Mouse (Mus musculus): ENCODE measurements around the gene Gpalpp1.

Gene Gpalpp1

DNA sequence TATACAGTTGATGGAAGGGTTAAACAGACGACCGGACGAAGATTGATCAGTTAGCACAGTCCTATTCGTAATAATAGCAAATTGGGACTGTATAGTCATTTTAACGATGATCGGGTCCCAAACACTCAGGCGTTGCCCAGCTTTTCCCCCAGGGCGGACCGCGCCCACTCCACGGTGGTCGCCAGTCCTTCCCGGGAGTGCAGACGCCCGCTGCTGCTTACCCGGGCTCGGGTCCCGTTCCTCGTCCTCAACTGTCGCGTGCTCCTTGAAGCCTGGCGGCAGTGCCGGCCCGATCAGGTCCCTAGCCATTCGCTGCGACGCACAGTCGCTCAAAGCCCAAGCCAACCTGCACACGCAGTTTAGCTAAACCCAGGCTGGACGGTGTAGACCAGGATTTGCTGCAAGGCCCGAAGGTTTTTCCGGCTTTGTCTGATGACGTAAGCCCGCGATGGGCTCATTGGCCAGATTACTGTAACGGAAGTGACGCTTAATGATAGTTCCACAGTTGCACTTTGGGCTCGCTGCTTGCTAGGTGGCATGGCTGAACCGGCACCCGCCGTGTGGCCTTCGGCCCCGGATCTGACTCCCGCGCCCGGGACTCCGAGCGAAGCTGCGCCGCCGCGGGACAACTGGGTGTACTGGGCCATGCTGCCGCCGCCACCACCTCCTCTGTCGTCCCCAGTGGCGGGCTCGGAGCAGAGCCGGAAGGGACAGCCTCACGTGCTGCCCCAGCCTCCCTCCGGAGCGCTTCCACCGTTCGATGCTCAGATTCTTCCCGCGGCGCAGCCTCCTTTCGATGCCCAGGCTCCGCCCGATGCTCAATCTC lies at the start of gene Gpalpp1, which contains the start of gene Nufip1:
TSS of gene Gpalpp1 (minus strand) at position 365 of the 826 bp plus-strand sequence.
TSS of gene Nufip1 (plus strand) at position 496 of the 826 bp plus-strand sequence.
- peak; percentile 99 for DNase-seq

DNA sequence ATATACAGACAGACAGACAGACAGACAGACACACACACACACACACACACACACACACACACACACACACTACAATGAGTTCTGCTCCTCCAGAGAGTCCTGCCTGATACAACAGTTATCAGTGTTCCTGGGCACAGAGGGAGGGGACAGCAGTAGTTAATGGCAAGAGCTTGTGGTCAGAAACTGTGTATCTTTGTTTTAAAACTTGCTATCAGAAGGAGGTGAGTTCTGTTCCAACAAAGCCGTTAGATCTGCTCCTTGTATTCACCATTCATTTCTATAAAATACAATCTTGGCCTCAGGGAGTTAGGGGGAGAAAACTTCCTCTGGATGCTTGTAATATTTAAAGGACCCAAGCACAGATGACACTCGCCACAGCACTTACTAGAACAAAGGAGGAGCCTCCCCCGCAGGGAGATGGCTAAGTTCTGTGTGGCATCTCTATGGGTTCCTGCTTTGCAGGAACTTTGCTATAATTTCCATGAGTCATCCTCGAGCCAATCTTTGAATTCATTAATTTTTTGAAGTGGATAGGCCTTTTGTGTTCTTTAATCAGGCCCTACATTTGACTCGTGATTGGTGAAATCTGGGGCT lies 47.7 kb upstream of the Gpalpp1 start:
- no peak for DNase-seq

DNA sequence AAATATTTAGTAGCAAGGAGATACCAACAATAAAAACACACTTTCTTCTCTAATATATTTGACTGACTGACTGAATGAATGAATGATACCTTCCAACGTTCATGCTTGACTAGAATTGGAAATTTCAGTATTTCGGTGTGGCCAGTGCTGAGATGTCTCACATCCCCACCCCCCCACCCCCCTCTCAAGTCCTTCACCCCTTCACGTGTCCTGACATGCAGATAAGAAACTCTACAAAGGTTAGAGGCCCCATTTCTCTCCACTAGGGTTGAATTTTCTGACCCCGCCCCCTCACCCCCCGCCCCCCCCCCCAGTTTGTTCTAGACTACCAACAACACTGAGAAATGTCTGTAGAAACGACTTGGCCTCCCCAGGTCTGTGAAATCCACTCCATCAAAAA lies 43.3 kb upstream of the Gpalpp1 start:
- DNase-seq: no peak

DNA sequence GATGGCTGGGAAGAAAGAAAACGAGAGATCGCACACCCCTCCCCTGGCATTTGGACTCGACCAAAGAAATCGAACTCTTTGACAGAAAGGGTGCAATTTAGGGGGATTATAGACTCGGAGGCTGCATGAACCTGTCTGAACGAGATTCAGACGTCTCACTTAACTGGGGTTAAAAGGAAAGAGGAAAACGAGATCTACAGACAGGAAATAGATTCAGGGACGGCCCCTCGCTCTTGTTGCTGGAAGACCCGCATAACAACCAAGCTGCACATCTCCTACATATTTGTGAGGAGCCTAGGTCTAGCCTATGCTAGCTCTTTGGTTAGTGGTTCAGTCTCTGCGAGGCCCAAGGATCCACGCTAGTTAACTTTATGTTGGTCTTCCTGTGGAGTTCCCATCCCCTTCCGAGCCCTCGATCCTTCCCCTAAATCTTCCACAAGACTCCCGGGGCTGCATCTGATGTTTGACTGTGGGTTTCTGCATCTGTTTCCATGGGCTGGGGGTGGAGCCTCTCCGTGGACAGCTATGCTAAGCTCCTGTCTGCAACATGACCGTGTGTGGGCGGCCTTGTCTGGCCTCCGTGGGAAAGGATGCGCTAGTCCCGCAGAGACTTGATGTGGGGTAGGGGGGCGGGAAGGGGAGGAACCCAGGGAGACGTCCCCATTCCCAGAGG lies 42.6 kb upstream of the Gpalpp1 start:
- peak; percentile 94 for DNase-seq

DNA sequence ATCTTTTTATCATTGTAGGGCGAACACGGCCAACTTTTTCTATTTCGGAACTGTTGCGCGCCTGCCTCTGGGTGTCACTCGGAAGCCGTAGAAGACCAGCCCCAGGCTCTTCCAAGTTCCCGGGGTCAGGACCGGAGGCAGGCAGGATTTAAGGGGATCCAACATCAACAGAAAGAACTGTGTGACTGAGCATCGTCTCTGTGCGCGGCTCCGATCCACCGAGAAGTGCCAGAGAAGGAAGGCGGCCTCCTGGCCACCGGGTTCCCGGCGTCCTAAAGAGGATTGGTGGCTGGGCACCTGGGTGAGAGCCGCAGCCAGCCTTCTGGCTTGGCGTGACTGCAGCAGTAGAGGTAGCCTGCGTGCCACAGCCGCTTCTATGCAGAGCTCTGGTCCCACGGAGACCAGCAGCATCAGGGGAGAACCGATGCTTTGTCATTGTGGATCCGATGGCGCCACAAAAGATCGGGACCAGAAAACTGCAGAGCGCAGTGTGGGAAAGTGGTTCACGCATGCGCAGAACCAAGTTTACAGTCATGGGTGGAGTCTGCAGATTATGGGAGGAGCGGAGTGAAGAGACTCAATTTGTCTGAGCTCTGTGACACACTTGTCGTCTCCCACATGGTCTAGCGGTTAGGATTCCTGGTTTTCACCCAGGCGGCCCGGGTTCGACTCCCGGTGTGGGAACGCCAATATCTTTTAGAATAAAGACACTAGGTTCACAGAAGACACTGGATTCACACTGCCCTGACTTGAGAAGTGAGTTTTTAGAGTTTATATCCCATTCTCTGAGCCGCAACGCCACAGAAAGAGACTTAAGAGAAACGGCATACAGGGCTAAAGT lies 41.8 kb upstream of the Gpalpp1 start:
- DNase-seq: peak; percentile 99

DNA sequence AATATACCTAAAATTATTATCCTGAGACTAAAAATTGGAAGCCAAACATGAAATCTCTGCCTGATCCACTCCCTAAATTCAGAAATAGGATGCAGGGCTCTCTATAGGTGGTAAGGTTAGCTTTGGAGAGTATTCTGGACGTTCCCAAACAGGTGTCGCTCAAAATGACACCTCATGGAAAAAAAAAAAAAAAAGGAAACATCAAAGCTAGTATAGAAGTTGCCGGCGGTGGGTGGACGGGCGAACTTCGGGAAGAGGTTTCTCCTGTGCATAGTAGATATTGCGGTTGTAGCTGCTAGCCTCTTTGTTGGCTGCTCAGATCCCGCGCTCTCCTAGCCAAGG lies 41.2 kb upstream of the Gpalpp1 start:
- DNase-seq: no peak

DNA sequence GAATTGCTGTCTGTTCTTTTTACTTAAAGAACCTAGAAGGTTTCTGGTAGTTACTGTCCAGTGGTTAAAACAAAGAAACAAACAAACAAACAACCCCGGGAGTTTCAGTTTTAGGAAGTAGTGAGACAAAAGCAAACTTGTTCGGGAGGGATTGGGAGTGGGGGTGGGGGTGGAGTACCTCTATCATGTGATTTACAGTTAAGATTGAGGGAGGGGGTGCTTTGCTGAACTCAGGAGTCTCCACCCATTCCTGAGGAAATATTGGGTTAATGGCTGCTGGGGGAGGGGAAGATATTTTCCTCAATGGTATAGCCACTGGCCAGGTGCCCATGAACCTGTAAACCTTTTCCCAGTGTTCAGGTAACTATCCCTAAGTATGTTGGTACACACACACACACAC lies 40.5 kb upstream of the Gpalpp1 start:
- DNase-seq: no peak

DNA sequence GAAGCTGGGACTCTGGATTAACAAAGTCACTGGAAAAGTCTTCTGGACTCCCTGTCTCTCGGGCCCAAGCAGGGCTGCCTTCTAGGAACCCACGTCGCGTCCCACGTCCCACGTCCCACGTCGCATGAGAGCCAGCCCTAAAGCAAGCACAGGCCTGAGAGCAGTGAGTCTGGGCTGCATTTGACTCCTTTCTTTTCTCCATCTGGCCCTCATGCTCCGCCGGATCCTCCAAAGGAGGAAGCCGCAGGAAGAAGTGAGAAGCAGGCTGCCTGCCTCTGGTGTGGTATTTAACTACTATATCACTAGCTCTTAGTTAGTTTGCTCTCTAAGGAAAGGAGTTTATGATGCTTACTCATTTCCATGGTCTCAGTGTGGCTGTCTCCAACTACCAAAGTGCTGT lies 39.9 kb upstream of the Gpalpp1 start:
- peak; percentile 88 for DNase-seq

DNA sequence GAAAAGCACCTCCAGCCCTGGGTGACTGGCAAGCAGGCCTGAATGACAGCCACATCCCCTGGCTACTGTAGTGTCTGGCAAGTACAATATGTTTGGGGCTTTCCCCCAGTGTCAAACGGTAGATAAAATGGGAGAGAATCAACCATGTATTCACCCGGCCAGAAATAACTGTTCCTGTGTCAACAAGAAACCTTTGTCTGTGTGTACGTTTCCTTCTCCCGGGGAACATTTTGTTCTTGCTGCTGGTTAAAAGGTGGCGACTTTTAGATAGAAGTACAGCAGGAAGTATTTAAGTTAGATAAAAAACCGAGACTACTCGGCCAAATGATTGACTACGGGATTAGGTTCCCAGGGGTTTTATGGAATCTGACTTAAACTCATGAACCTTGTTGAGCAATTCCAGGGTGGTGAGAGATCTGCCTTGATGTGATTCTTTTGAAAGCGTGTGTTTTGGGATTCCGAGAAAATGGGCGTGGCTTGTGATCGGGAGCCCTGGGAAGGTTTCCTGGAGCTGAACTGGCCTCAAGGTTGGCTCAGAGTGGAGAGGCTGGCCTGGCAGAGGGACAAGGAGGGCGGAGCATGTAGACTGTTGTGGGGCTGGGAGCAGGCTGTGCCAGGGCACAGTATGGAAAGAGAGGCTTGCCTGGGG lies 39.1 kb upstream of the Gpalpp1 start:
- DNase-seq: peak; percentile 99

DNA sequence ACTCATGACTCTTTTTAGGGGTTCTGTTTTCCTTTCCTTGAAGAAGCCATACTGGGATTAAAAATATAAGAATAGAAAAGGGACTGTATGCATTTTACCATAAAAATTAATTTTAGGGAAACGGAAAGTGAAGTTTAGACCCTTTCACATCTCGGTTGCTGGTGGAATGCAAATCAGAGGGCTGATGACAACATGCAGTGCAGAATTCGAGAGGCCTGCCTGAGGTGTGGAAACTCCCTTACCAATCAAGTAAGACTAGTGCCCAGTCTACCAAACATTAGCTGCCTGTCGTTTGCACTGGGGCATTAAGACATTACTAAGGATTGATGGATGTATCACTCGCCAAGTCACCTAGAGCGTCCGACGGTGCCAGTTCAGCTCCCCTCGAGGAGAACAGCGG lies 37.7 kb upstream of the Gpalpp1 start:
- DNase-seq: no peak

DNA sequence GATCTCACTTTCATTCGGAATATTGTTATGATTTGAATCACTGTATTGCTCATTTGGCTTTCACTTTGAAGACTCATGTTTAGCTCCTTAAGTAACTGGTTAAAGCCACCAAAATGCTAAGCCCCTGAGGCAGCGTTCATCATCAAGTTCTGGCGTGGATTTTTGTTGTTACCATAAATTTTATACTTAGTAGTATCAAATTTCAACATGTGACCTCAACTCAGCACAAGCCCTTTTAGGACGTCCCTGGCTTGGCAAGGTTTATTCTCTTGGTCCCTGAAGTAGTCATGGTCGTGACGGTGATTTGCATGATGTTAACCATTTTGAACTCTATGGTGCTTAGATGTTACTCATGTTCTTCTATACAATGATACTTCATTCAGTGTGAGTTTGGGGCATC lies 36.5 kb upstream of the Gpalpp1 start:
- no peak for DNase-seq

DNA sequence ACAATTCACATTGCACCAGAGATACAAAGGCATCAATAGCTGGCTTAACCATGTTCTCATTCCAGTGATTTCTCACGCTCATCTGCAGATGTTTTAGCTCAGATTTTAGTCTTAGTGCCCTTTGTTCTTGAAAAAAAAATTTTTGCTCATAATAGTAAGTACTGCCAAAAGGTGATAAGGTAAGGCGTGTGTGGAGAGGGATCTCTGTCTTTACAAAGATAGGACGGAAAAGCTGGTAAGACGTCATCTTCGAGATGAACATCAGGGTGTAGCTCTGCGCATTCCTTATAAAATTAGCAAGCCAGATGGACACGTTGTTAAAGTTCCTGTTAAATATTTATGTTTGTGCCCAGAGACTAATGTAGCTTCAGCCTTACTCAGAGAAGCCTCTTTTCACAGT lies 35.3 kb upstream of the Gpalpp1 start:
- DNase-seq: no peak

DNA sequence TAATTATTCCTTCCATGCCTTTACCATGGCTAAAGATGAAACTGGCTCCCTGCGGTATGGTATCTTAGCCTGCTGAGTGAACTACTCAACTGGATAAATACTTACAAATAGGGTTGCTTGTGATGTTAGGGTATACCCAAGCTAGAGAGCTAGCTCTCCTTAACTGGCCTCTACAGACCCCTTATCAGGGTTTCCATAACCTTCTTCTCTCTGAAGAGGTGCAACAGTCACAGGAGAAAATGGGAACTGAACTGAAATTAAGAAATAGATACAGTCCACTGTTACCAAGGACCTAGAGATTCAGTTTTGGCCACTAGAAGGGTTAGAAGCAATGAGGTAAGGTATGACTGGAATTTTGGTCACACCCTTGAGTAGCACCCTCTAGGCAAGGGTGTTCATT lies 34.7 kb upstream of the Gpalpp1 start:
- DNase-seq: no peak

DNA sequence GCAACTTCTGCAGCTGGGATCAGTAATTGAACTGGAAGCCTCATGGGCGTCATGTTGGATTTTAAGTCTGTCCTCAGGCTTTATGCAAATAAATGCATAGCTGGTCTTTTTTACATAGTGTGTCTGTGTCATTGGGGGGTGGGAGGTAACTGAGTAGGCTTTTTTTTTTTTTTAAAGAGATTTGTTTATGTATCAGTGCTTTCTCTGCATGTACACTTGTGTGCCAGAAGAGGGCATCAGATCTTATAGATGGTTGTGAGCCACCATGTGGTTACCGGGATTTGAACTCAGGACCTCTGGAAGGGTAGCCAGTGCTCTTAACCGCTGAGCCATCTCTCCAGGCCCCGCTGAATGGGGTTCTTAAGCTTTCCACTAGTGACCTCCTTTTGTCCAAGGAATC lies 24.4 kb upstream of the Gpalpp1 start:
- DNase-seq: no peak

DNA sequence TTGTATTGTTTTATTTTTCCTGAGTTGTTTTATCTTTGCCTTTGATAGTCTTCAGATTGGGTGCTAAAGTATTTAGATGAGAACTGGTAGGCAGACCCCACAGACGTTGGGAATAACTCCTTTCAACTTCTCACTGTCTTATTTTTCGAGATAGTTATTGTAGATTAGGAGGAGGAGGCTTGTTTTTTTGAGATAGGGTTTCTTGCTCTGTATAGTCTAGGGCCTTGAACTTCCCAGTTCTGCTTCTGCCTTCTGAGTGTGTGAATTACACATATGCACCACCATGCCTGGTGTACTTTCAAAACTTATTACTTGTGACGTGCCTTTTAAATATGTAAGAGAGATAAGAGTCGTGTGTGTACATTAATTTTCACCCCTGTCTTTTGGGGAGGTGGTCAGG lies 17.6 kb upstream of the Gpalpp1 start:
- peak; percentile 12 for DNase-seq

DNA sequence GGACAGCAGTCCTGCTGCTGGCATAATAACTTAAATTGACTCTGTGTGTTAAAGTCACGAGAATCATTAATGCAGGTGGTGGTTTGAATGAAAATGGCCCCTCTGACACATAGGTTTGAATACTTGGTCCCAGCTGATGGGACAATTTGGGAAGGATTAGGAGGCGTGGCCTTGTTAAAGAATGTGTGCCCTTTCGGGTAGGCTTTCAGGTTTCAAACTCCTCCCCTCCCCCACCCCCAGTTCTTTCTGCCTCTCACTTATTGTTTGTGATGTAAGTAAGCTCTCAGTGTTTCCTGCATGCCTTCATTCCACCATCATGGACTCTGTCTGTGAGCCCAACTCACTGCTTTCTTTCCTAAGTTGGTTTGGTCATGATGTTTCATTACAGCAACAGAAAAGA lies 16.8 kb upstream of the Gpalpp1 start:
- peak; percentile 28 for DNase-seq

DNA sequence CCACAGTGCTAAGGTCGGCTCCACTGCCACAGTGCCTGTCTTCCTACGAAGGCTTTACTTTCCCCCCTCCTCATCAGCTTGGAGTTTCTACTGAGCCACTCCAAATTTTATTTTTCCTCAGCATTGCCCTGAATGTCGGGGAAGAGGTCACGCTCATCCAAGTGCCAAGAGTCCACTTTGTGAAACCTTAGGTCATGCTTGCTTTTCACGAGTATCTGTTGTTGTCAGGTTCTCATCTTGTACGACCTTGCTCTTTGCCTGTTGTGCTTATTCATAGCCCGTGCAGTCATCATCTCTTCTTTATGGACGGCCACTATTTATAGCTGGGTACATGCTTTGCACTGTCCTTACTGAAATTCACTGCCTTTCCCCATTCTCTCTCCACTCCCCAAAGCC lies 12.1 kb upstream of the Gpalpp1 start:
- DNase-seq: no peak

DNA sequence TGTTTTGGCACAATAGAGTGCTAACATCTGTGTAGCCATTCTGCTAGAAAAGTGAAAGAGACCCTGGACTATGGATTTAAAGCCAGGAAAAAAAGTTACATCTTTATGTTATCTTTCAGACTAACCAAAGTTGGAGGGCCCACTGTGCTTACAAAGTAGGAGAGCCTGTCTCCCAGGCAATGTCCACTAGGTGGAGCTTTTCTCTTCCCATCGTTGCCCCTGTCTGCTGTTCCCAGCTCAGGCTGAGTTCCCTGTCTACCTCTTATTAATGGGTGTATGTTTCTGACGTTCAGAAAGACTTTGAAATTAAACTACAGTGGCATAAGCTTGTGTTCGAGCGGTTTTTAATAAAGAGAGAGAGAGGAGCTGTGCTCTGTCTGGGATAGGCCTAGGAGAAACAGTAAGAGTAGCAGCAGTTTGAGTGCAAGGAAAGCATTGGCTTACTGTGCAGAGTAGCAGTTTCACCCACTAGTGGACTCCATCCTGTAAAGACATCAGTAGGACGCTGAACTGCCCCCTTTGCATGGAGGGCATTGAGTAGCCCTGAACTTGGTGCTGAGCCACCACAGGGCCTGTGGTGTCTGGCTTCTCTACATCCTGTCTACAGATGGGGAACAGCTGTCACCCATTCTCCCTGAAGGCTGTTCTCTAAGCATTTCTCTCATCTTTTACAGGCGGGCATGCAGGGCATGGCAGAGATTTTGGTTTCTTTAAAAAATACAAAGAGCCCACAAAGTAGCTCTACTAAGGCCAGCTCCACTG lies 11.5 kb upstream of the Gpalpp1 start:
- peak; percentile 90 for DNase-seq

DNA sequence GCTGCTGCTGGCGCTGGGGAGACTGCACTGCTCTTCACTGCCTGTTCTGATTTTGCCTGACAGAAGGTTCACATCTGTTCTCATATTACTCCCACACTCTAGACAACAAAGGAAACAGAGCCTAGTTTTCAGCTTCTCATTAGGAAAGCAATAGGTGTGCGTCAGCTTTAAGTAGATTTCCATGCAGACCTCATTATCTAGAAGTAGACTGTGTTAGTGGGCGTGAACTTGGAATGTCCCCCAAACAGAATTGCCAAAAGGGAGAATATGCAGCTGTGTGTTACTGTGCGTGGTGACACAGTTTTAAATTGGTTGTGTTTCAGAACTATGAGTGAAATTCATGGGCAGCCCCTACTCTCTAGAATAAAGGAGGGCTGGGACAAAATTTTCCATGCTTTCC lies 9.9 kb upstream of the Gpalpp1 start:
- DNase-seq: no peak

DNA sequence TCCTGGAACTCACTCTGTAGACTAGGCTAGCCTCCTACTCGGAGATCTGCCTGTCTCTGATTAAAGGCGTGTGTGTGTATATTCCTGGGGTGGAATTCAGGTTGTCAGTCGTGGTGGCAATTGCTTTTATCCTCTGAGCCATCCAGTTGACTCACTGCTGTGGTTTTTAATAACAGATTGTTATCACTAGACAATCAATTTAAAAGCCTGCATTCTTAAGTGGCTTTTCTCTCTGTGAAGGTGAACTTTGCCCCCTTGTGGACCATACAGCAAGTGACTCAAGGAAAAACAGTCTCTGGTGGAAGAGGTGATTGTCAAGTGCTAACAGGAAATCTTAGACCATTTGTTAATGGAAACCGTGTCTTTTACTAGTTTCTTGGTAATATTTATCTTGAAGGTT lies 8.4 kb upstream of the Gpalpp1 start:
- DNase-seq: no peak

DNA sequence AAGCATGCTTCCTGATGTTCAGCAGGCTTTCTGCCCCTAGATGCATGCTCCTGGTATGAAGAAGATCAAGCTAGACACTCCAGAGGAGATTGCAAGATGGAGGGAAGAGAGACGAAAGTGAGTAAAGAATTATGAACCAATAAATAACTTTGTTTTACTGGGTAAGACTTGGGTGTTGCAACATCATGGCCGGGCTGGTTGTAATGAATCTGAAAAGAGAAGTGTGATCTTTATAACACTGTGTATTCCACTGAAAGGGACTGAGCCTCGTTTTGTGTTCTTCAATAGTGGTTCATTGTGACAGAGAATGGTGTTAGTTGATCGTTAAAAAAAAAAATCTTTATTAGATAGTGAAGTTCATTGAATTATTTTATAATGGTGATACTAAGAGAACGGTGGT lies 5.2 kb upstream of the Gpalpp1 start:
- DNase-seq: no peak

DNA sequence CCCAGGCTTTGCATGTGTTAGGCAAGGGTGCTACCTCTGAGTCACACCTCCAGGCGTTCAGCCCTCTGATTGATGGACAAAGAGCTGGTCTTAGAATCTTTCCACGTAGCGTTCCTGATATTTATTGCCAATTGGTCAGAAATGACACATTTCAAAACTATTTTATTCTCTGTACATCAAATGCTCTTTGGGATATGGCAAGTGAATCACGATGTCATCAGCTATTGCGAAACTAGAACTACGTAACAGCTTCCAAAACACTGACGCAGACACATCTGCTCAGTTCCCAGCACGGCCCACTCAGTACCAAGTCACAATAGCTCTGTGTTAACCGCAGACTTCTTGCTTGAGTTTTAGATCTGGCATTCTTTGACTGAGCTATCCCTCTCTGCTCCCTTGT lies 11.0 kb downstream of the Gpalpp1 start:
- DNase-seq: peak; percentile 16
